Mouse (Mus musculus) kidney, adult 18-20 months (tissue): Measurements from ENCODE around the gene Maff.

Source experiments
- DNase-seq: peaks from one replicate; pipeline ENCODE4 v3.0.0; 2021

Gene Maff

GRCm38 (mm10) chr15:79365068-79365467 is 18.6 kb downstream of the Maff start:
- DNase-seq, result no peak

- no peak for DNase-seq
Measured at GRCm38 (mm10) chr15:79366402-79366801, 20.0 kb downstream of the Maff start.

- DNase-seq, result peak; percentile 57
Measured at GRCm38 (mm10) chr15:79368313-79368811, 21.9 kb downstream of the Maff start.

GRCm38 (mm10) chr15:79368861-79369440 is 22.5 kb downstream of the Maff start:
- DNase-seq, result no peak

GRCm38 (mm10) chr15:79369452-79370280 is 23.2 kb downstream of the Maff start:
- DNase-seq, result no peak

- no peak for DNase-seq
Measured at GRCm38 (mm10) chr15:79370281-79370843, 23.9 kb downstream of the Maff start.

GRCm38 (mm10) chr15:79374760-79375159 is 28.3 kb downstream of the Maff start:
- DNase-seq, result no peak

GRCm38 (mm10) chr15:79377681-79378080 is 31.3 kb downstream of the Maff start:
- peak; percentile 60 for DNase-seq

GRCm38 (mm10) chr15:79378608-79379007 is 32.2 kb downstream of the Maff start:
- no peak for DNase-seq

GRCm38 (mm10) chr15:79379658-79380057 is 33.2 kb downstream of the Maff start:
- DNase-seq, result no peak

- DNase-seq, result peak; percentile 81
Measured at GRCm38 (mm10) chr15:79380468-79381444, 34.3 kb downstream of the Maff start.

- DNase-seq, result no peak
Measured at GRCm38 (mm10) chr15:79381644-79382043, 35.2 kb downstream of the Maff start.

- DNase-seq, result no peak
Measured at GRCm38 (mm10) chr15:79387081-79387480, 40.7 kb downstream of the Maff start.

GRCm38 (mm10) chr15:79387611-79388010 is 41.2 kb downstream of the Maff start:
- DNase-seq, result no peak

GRCm38 (mm10) chr15:79388171-79388570 is 41.8 kb downstream of the Maff start:
- DNase-seq, result no peak

- peak; percentile 68 for DNase-seq
Measured at GRCm38 (mm10) chr15:79390434-79390833, 44.0 kb downstream of the Maff start.

- DNase-seq, result peak; percentile 77
Measured at GRCm38 (mm10) chr15:79391447-79392093, 45.1 kb downstream of the Maff start.

GRCm38 (mm10) chr15:79392527-79392926 is 46.1 kb downstream of the Maff start:
- peak; percentile 4 for DNase-seq

- DNase-seq, result no peak
Measured at GRCm38 (mm10) chr15:79393101-79393500, 46.7 kb downstream of the Maff start.

- no peak for DNase-seq
Measured at GRCm38 (mm10) chr15:79394842-79395241, 48.4 kb downstream of the Maff start.

GRCm38 (mm10) chr15:79395281-79395680 is 48.9 kb downstream of the Maff start:
- no peak for DNase-seq

GRCm38 (mm10) chr15:79396736-79397135 is 50.3 kb downstream of the Maff start:
- DNase-seq, result peak; percentile 62
